Mouse (Mus musculus) liver, adult 2 months (tissue): Measurements from ENCODE around the gene Eif3j1.

ENCODE experiments used
- CTCF ChIP-seq: fragments of 200-500 bp; IDR thresholded peaks from 2 replicates; pipeline ENCODE4 v1.5.1; 2011; ENCODE audit warnings: low read depth, low read length, control low read depth
- POLR2A ChIP-seq: fragments of 200-500 bp; IDR thresholded peaks from 2 replicates; pipeline ENCODE4 v1.6.1; 2011; ENCODE audit warnings: low read length, control low read depth; ENCODE audit not compliant: insufficient read depth; ENCODE audit errors: extremely low read depth

- TF ChIP-seq CTCF, result no peak
- no peak for TF ChIP-seq POLR2A
These were observed 58.1 kb downstream of the Eif3j1 start for GRCm38 (mm10) chr2:122086446-122086845.
